Mouse (Mus musculus) lung, adult 2 months (tissue): Measurements from ENCODE around the gene Gm5617. TPM values are rescaled to one million over a fixed set of nuclear protein-coding genes. Genes with fewer than 3 reads are reported as not detected.
"Not testable (repeated sequence)": the region's sequence is repeated elsewhere in the genome, so short reads cannot be mapped to it uniquely, and the experiment has no call there.

ENCODE experiments used
- DNase-seq: peaks from one replicate; pipeline ENCODE4 v3.0.0; 2022
- H3K4me1 ChIP-seq: fragments of 200-500 bp; 2 replicates; pipeline ENCODE4 v1.6.1; 2011; ENCODE audit warnings: low read length; ENCODE audit not compliant: control insufficient read depth, insufficient read depth
- H3K4me3 ChIP-seq: fragments of 200-500 bp; replicated peaks from 2 replicates; pipeline ENCODE3; 2011; ENCODE audit warnings: low read depth, mild to moderate bottlenecking, control low read depth, low read length; ENCODE audit errors: extremely low read depth
- CTCF ChIP-seq: fragments of 200-500 bp; IDR thresholded peaks from 2 replicates; pipeline ENCODE4 v1.5.1; 2011; ENCODE audit warnings: mild to moderate bottlenecking, low read length, control low read depth; ENCODE audit not compliant: insufficient read depth
- POLR2A ChIP-seq: fragments of 200-500 bp; IDR thresholded peaks from 2 replicates; pipeline ENCODE4 v1.6.1; 2011; ENCODE audit warnings: low read depth, mild to moderate bottlenecking, control low read depth, low read length, borderline replicate concordance; ENCODE audit errors: extremely low read depth
- WGBS: fragments of 180-500 bp; shearing (Covaris S2); methylation state at CpG from one replicate; pipeline ENCODE4 v1.1.7; 2018; 5-methylcytosine and 5-hydroxymethylcytosine counted together
- polyA plus RNA-seq: library from polyadenylated mRNA; depleted of rRNA; stranded (reverse); fragments of >200 nt; gene quantifications from 2 replicates; pipeline ENCODE4 v1.2.3, GENCODE M21; 2012

Gene Gm5617
- polyA plus RNA-seq, 1 experiment: 60.2 TPM

DNA sequence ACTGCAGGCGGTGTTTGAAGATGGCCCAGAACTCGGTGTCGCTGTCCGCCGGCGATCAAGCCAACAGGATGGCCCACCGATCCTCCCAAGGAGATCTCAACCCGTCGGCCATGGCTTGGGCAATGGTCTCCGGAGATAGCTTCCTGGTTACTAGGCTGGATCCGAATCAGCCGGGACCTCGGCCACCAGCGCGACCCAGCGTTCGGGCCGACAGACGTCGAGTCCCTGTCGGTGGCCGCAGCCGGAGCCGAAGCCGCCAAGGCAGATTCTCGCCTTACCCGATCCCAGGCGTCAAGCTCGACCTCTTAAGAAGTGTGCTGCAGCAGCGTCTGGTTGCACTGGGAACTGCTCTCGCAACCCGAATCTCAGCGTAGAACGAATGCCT, 298 bp downstream of the Gm5617 start:
- TF ChIP-seq CTCF: no peak
- TF ChIP-seq POLR2A: no peak
- Histone ChIP-seq H3K4me3 (peak overlapping the region; percentile 90), H3K4me1 (peaks cover 7% of the 10 kb centered on the region; the same call in 1 of the 2 replicates)
- DNase-seq: no peak
- 5% methylated on average over 34 of the region's 34 CpGs for WGBS

GRCm38 (mm10) chr9:48501192-48501591, 6.0 kb downstream of the Gm5617 start:
- H3K4me3 ChIP-seq: no peak overlapping the region
- H3K4me1 ChIP-seq: peaks cover under 1% of the 10 kb centered on the region; the same call in 1 of the 2 replicates
- TF ChIP-seq POLR2A: no peak
- WGBS: 76% methylated on average over 7 of the region's 7 CpGs
- no peak for DNase-seq

DNA sequence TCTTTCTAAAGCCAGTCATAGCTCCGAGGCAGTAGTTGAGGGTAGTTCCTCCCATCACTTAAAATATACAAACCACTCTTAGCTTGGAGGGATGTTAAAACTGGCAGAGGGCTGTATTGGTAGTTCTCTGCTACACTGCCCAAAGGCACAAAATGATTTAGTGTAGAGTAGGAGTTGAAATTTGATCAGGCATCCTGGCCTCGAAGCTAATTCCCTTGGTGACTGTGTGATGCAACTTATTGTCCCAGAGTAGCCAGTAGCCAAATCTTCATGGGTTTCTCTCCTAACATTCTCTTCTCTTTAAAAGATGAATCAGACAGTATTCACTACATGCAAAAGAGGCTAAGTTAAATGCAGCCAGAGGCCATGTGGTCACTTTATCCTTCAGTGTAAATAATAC, 7.8 kb downstream of the Gm5617 start:
- Histone ChIP-seq H3K4me3 (no peak overlapping the region), H3K4me1 (no peaks in the 10 kb centered on the region)
- 60% methylated on average over 2 of the region's 2 CpGs for WGBS
- DNase-seq: no peak
- TF ChIP-seq POLR2A (no peak), CTCF (no peak)

DNA sequence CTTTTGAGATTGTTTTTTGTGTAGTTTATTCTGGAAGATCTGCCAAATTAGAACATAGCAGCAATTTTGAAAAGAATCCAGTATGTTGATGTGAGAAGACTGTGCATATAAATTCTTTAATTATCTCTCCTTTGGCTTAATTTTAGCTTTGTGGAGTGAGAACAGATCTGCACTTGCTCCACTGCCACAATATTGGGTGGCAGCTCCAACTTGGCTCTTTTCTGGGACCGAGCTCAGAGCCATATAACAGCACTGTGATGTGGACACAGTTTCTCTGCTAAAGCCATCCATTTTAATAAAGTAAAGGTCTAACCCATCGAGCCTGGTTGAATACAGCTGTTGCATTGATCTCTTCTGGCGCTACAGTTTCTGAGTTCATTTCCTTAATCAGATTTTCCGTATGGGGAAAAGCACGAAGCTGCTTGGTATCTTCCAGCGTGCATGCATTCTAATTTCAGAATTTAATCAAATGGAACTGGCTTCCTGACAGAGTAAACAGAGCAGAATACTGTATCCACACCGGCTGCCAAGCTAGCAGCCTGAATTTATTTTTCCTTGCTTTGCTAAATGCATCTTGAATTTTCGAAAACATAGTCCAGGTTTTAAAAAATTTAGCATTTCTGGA, 9.6 kb downstream of the Gm5617 start:
- DNase-seq: no peak
- Histone ChIP-seq H3K4me1 (no peaks in the 10 kb centered on the region), H3K4me3 (no peak overlapping the region)
- TF ChIP-seq POLR2A (no peak), CTCF (no peak)
- WGBS: 53% methylated on average over 8 of the region's 8 CpGs

DNA sequence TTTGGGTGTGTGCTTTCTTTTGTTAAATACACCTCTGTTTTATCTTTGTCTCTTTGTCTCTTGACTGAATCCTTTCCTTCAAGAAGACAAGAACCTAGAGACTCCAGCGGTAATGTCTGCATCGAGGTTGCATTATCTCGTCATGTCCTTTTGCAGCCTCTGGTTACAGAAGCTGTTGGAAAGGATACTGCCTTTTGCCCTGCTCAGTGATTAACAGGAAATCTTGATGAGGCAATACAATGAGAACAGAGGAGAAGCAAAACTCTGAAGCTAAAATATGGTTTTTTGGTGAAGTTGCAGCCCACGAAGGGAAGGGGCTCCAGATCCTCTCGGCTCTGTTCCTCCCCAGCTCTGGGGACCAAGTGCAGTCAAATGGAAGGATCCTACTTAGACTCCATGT, 14.9 kb downstream of the Gm5617 start:
- no peak for TF ChIP-seq CTCF
- no peak for TF ChIP-seq POLR2A
- Histone ChIP-seq H3K4me3 (no peak overlapping the region), H3K4me1 (no peaks in the 10 kb centered on the region)
- WGBS: 74% methylated on average over 5 of the region's 5 CpGs
- no peak for DNase-seq

GRCm38 (mm10) chr9:48515332-48515731, 20.1 kb downstream of the Gm5617 start:
- TF ChIP-seq POLR2A (no peak), CTCF (no peak)
- DNase-seq: no peak
- WGBS: 20% methylated on average over 1 of the region's 1 CpGs
- no peaks in the 10 kb centered on the region for H3K4me1 ChIP-seq
- no peak overlapping the region for H3K4me3 ChIP-seq

- WGBS: 85% methylated on average over 11 of the region's 11 CpGs
- Histone ChIP-seq H3K4me1 (no peaks in the 10 kb centered on the region), H3K4me3 (no peak overlapping the region)
- TF ChIP-seq CTCF: no peak
- TF ChIP-seq POLR2A: no peak
- no peak for DNase-seq
Observed at GRCm38 (mm10) chr9:48516615-48517371, 21.6 kb downstream of the Gm5617 start.

- no peak for TF ChIP-seq CTCF
Observed at GRCm38 (mm10) chr9:48517372-48518130, 22.3 kb downstream of the Gm5617 start.

DNA sequence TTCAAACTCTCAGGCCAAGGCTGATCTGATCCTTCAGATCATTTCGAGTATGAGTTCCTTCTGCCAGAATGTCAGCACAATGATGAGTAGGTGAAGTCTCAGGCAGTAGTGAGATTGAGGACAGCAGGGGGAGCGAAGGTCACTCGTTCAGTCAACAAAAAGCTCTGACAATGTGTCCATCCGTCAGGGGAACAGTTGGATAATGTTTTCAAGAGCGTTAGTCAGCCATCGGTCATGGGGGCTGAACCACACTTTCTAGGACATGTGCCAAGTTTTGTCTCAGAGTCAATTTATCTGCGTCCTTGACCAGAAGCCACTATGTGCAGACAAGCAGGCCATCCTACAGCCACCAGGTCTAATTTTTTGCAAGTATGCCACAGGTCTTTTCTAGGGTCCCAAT, 25.2 kb downstream of the Gm5617 start:
- not testable (repeated sequence) for DNase-seq

More at GRCm38 (mm10) chr9:48517372-48518130, 22.3 kb downstream of the Gm5617 start:
- DNase-seq: no peak
- 81% methylated on average over 19 of the region's 19 CpGs for WGBS
- H3K4me3 ChIP-seq: no peak overlapping the region
- no peaks in the 10 kb centered on the region for H3K4me1 ChIP-seq

DNA sequence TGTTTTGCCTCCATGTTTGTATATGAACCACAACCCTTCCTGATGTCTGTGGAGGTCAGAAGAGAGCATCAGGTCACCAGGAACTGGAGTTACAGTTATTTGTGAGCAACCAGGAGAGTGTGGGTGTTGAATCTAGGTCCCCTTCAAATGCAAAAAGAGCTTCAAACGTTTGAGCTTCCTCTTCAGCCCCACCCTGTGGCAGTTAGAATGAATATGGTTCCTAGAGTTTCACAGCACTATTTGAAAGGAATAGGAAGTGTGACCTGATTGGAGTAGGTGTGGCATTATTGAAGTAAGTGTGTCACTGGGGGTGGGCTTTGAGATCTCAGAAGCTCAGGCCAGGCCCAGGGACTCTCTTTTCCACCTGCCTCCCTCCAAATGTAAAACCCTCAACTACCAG, 30.3 kb downstream of the Gm5617 start:
- Histone ChIP-seq H3K4me1 (no peaks in the 10 kb centered on the region), H3K4me3 (no peak overlapping the region)
- WGBS: 0% methylated on average over 1 of the region's 1 CpGs
- no peak for TF ChIP-seq CTCF
- no peak for TF ChIP-seq POLR2A
- no peak for DNase-seq

More for the DNA sequence above, 25.2 kb downstream of the Gm5617 start:
- not testable (repeated sequence) for H3K4me1 ChIP-seq, H3K4me3 ChIP-seq
- 19% methylated on average over 5 of the region's 7 CpGs for WGBS
